10 mouse cellular contexts compared by ENCODE assay signal in genomic region chr3:159885781-159886400, GRCm38 (mm10). TPM values are rescaled to one million over a fixed set of nuclear protein-coding genes. Genes with fewer than 3 reads are reported as not detected.
A peak's percentile ranks its signal among the peaks of the same experiment; 100 is the strongest.
DNase-seq lines count a peak whose midpoint lies in the region; ATAC-seq and TF ChIP-seq lines count a peak whose summit lies in the region.
"Had no signal": no experiment of that assay in that cellular context is flagged by ENCODE, and none has a peak within 500 bp of the region (broad histone marks: within the 10 kb centered on the region; RNA-seq: fewer than 3 reads in every experiment).

No protein-coding gene starts in this region.

- peak overlapping the region; percentile 12; the same call in 1 of the 2 replicates for H3K27ac ChIP-seq in lung, postnatal 0 days (ENCODE audit: low read length)
- peak overlapping the region; percentile 59; the same call in 1 of the 2 replicates for H3K27ac ChIP-seq in hindbrain, embryonic 15.5 days (replicated peaks)

- no peak for ATAC-seq in lung, postnatal 0 days
- ATAC-seq in hindbrain, embryonic 15.5 days (ENCODE audit: low FRiP score, low read depth) = peak; percentile 59; the same call in 1 of the 2 replicates

- peak; percentile 14 for DNase-seq in embryo, embryonic 10 days (ENCODE audit: low spot score)
- DNase-seq in embryo, embryonic 11 days = no peak
- DNase-seq in lung, postnatal 0 days (ENCODE audit: low spot score) = peak; percentile 21
- DNase-seq in lung, postnatal 36 days = no peak
- peak; percentile 2 for DNase-seq in retina, embryonic 14.5 days (ENCODE audit: low spot score)
- DNase-seq in thymus, postnatal 36 days = no peak
- DNase-seq in thymus, postnatal 4 days = no peak
- DNase-seq: thymus, postnatal 14 days had no signal

- H3K4me3 ChIP-seq in lung, postnatal 0 days (ENCODE audit: low read depth, low read length) = no peak overlapping the region
- no peak overlapping the region for H3K4me3 ChIP-seq in hindbrain, embryonic 15.5 days
- H3K4me3 ChIP-seq: limb, embryonic 13.5 days had no signal

- WGBS in lung, postnatal 0 days = 13% methylated on average over 1 of the region's 1 CpGs
- WGBS in hindbrain, embryonic 15.5 days = 6% methylated on average over 1 of the region's 1 CpGs

- TF ChIP-seq CTCF in lung, postnatal 0 days (IDR thresholded peaks at IDR 0.05) = no peak

- 0 out of 2 replicates have a peak, but pooled peaks cover 5% of the 10 kb centered on the region for H3K4me1 ChIP-seq in lung, postnatal 0 days (ENCODE audit: insufficient read depth, low read depth, low read length)
- H3K4me1 ChIP-seq in hindbrain, embryonic 15.5 days (replicated peaks) = peaks cover 16% of the 10 kb centered on the region

- no peaks in the 10 kb centered on the region for H3K36me3 ChIP-seq in lung, postnatal 0 days (ENCODE audit: insufficient read depth, low read length)
- no peaks in the 10 kb centered on the region for H3K36me3 ChIP-seq in hindbrain, embryonic 15.5 days

- H3K4me2 ChIP-seq in lung, postnatal 0 days (replicated peaks; ENCODE audit: low read depth, low read length) = no peak overlapping the region
- no peak overlapping the region for H3K4me2 ChIP-seq in hindbrain, embryonic 15.5 days
- H3K4me2 ChIP-seq: limb, embryonic 13.5 days had no signal

- TF ChIP-seq EP300 in lung, postnatal 0 days (IDR thresholded peaks at IDR 0.05) = no peak

- no peaks in the 10 kb centered on the region for H3K27me3 ChIP-seq in lung, postnatal 0 days (replicated peaks; ENCODE audit: insufficient read depth, low read length)
- no peaks in the 10 kb centered on the region for H3K27me3 ChIP-seq in hindbrain, embryonic 15.5 days
- H3K27me3 ChIP-seq: limb, embryonic 13.5 days had no signal

- H3K9me3 ChIP-seq in lung, postnatal 0 days (ENCODE audit: low read length) = no peaks in the 10 kb centered on the region
- no peaks in the 10 kb centered on the region for H3K9me3 ChIP-seq in hindbrain, embryonic 15.5 days
- H3K9me3 ChIP-seq: limb, embryonic 13.5 days had no signal

- no peak overlapping the region for H3K9ac ChIP-seq in lung, postnatal 0 days (replicated peaks; ENCODE audit: low read depth)
- no peak overlapping the region for H3K9ac ChIP-seq in hindbrain, embryonic 15.5 days
- H3K9ac ChIP-seq: limb, embryonic 13.5 days had no signal

RNA-seq across cellular contexts. Expression of gene Wls, which starts 46.4 kb away (rescaled TPM):
- 172 and 193 TPM in 2 replicates for polyA plus RNA-seq in lung, postnatal 0 days (2015; fragmentation: Nextera tagmentation; extraction: Ambion mirVana)
- polyA plus RNA-seq in hindbrain, embryonic 15.5 days (2015; fragmentation: Nextera tagmentation; extraction: Ambion mirVana) = 72.2 and 80.9 TPM in 2 replicates

Comparison
In these comparisons a context has a peak if more than half of its experiments do, and no peak if none do; other contexts are left out.
1. DNase-seq: peak in embryo, embryonic 10 days (single experiment), lung, postnatal 0 days (single experiment) and retina, embryonic 14.5 days (single experiment); none in embryo, embryonic 11 days (single experiment), lung, postnatal 36 days (single experiment), thymus, postnatal 36 days (0 of 2) and thymus, postnatal 4 days (single experiment).